Mouse (Mus musculus) hindbrain, embryonic 14.5 days (tissue): ENCODE measurements around the gene Nav2. TPM values are rescaled to one million over a fixed set of nuclear protein-coding genes. Genes with fewer than 3 reads are reported as not detected.

Source experiments
- ATAC-seq: fragments of 200-750 bp; cut with Nextera tagmentation; 2 replicates; pipeline ENCODE4 v1.8.0; 2017; ENCODE audit warnings: moderate number of reproducible peaks, mild to moderate bottlenecking, moderate TSS enrichment, moderate library complexity; ENCODE audit not compliant: low FRiP score
- DNase-seq: peaks from one replicate; pipeline ENCODE4 v3.0.0-alpha.2; 2015; ENCODE audit warnings: low spot score
- H3K27ac ChIP-seq: fragments of 300-500 bp; sonication (generic); 2 replicates; pipeline ENCODE4 v1.5.1; 2014; ENCODE audit warnings: mild to moderate bottlenecking, moderate library complexity
- H3K27me3 ChIP-seq: fragments of 300-500 bp; sonication (generic); 2 replicates; pipeline ENCODE4 v1.6.1; 2014; ENCODE audit warnings: mild to moderate bottlenecking, low read length, mixed read lengths; ENCODE audit not compliant: control insufficient read depth, insufficient read depth
- H3K36me3 ChIP-seq: fragments of 300-500 bp; sonication (generic); replicated peaks from 2 replicates; pipeline ENCODE4 v1.6.1; 2014; ENCODE audit not compliant: control insufficient read depth, insufficient read depth
- H3K4me1 ChIP-seq: fragments of 300-500 bp; sonication (generic); replicated peaks from 2 replicates; pipeline ENCODE4 v1.6.1; 2014; ENCODE audit warnings: antibody characterized with exemption, low read length, mixed read lengths; ENCODE audit not compliant: control insufficient read depth, insufficient read depth
- H3K4me2 ChIP-seq: fragments of 300-500 bp; sonication (generic); replicated peaks from 2 replicates; pipeline ENCODE4 v1.6.1; 2014; ENCODE audit warnings: mild to moderate bottlenecking, moderate library complexity
- H3K4me3 ChIP-seq: fragments of 300-500 bp; sonication (generic); replicated peaks from 2 replicates; pipeline ENCODE4 v1.5.1; 2014; ENCODE audit warnings: mild to moderate bottlenecking, low read length
- H3K9ac ChIP-seq: fragments of 300-500 bp; sonication (generic); 2 replicates; pipeline ENCODE4 v1.6.1; 2014
- H3K9me3 ChIP-seq: fragments of 300-500 bp; sonication (generic); 2 replicates; pipeline ENCODE4 v1.6.1; 2016; ENCODE audit warnings: low read length; ENCODE audit not compliant: control insufficient read depth
- WGBS: fragments of 180-500 bp; shearing (Covaris S2); extraction: QIAGEN DNeasy Blood & Tissue Kit; methylation state at CpG from one replicate; pipeline ENCODE4 v1.1.7; 2014; 5-methylcytosine and 5-hydroxymethylcytosine counted together
- polyA plus RNA-seq: library from polyadenylated mRNA; unstranded; fragments of >200 nt; fragmentation: Nextera tagmentation; extraction: Ambion mirVana; gene quantifications from 2 replicates; pipeline ENCODE4 v1.2.1, GENCODE M21; 2014

Nav2 gene
- polyA plus RNA-seq, 1 experiment from 2014 or later: 28.2 TPM

DNA sequence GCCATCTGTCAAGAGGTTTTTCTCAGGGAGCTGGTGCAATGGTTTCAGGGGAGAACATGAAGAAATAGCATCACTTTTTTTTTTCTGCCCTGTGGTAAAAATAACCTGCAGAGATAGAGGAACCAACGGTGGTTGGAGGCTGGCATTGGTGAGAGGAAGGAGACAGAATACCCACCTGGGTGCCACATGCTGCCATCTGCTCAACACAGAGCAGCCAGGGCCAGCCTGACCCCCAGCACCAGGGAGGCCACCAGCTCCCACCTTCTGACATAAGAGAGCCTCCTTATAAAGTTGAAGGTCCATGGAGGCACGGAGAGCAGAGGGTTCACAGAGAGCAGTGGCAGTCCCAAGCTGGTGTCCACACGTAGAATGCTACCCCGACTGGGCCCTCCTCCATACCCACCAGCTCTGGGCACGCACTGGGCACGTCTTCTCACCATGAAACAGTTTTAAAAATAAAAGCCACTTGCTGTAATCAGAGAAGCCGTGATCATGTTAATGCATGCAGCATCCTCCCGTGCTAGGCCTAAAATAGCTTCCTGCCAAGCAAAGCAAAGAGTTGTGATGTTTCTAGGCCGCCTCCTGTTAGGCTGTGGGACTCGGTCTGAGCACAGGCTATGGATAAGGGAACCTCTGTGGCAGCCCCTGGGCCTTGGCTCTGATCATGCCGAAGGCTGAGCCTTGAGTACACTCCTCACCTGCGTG is 359.3 kb downstream of the Nav2 start:
- Histone ChIP-seq H3K9ac (no peak overlapping the region), H3K36me3 (no peaks in the 10 kb centered on the region), H3K4me3 (no peak overlapping the region), H3K4me2 (no peak overlapping the region), H3K9me3 (no peaks in the 10 kb centered on the region), H3K27me3 (no peaks in the 10 kb centered on the region), H3K4me1 (peaks cover 11% of the 10 kb centered on the region; the same call in 1 of the 2 replicates), H3K27ac (no peak overlapping the region)
- 85% methylated on average over 12 of the region's 12 CpGs for WGBS
- ATAC-seq: no peak
- DNase-seq: no peak

- no peak overlapping the region for H3K27ac ChIP-seq
- H3K9ac ChIP-seq: no peak overlapping the region
- ATAC-seq (no peak), DNase-seq (no peak)
- no peak overlapping the region for H3K4me3 ChIP-seq
- H3K4me2 ChIP-seq: no peak overlapping the region
- H3K27me3 ChIP-seq: no peaks in the 10 kb centered on the region
- no peaks in the 10 kb centered on the region for H3K9me3 ChIP-seq
- no peaks in the 10 kb centered on the region for H3K36me3 ChIP-seq
- 69% methylated on average over 9 of the region's 9 CpGs for WGBS
- H3K4me1 ChIP-seq: peaks cover 11% of the 10 kb centered on the region; the same call in 1 of the 2 replicates
These were observed 359.9 kb downstream of the Nav2 start for GRCm38 (mm10) chr7:49268401-49268921.

DNA sequence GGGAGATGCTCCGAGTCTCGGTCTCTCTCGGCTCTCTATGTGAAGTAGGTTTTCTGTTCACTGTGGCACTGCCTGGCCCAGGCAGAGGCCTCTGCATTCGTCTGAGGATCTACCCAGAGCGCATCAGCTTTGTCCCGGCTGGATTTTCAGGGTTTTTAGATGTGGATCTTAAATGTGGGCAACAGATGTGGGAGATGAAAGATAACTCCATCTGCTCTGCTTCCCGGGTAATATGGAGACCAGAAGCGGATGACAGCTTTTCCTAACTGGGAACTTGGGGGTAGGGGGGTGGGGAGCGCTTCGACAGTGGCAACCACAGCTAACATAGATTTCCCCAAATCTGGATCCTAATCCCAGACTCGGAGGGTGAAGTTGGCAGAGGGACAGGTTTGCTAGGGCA is 362.3 kb downstream of the Nav2 start:
- ATAC-seq (no peak), DNase-seq (no peak)
- Histone ChIP-seq H3K4me1 (peaks cover 18% of the 10 kb centered on the region; the same call in 1 of the 2 replicates), H3K4me2 (no peak overlapping the region), H3K9ac (no peak overlapping the region), H3K27ac (no peak overlapping the region), H3K9me3 (no peaks in the 10 kb centered on the region), H3K36me3 (no peaks in the 10 kb centered on the region), H3K27me3 (no peaks in the 10 kb centered on the region), H3K4me3 (no peak overlapping the region)
- 76% methylated on average over 11 of the region's 11 CpGs for WGBS

DNA sequence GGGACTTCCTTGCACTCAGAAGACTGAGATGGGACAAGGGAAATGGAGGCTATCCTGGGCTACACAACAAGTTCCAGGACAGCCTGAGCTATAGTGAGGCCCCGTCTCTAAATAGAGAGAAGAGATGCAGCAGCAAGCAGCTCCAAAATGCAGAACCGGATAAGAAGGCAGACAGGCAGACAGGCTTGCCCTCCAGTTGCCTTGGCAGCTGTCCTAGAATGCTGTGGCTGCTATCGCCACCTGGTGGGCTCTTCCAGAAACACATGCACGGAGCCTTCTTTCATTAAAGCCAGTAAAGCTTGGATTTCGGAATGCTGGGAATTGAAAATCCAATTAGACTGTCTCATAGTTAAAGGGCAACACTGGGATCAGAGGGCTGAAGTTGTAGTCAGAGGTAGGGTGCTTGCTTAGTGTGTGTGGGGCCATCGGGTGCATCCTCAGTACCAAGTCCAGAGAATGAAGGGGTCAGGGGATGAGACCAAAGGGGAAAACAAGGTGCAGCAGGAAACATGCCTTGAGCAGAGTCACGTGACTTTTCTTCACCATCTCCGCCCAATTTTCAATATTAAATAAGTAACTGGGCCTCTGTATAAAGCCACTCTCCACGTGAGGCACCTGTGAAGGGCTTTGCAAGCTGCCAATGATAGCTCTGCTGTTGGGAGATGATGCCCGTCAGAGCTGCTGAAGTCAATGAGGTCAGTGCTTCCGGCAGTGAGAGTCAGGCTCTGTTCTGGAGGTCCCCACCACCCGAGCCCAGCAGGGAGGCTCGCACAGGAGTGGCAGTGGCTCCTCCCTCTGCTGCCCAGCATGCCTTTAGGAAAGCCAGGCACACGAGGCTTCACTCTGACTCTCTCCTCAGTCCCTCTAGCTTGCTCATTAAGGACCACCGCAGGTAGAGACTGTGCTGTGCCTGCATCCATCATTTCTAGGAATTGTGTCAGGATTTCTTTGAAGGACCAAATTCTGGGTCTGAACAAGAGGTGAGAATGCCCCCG is 364.2 kb downstream of the Nav2 start:
- ATAC-seq: peak; percentile 37
- H3K4me2 ChIP-seq: no peak overlapping the region; the same call in 1 of the 2 replicates
- H3K9me3 ChIP-seq: no peaks in the 10 kb centered on the region
- peak; percentile 94 for DNase-seq
- H3K4me1 ChIP-seq: peaks cover 18% of the 10 kb centered on the region; the same call in 1 of the 2 replicates
- no peak overlapping the region for H3K4me3 ChIP-seq
- whole genome bisulfite sequencing: 18% methylated on average over 16 of the region's 16 CpGs
- no peak overlapping the region for H3K9ac ChIP-seq
- no peaks in the 10 kb centered on the region for H3K27me3 ChIP-seq
- H3K36me3 ChIP-seq: no peaks in the 10 kb centered on the region
- no peak overlapping the region for H3K27ac ChIP-seq

DNA sequence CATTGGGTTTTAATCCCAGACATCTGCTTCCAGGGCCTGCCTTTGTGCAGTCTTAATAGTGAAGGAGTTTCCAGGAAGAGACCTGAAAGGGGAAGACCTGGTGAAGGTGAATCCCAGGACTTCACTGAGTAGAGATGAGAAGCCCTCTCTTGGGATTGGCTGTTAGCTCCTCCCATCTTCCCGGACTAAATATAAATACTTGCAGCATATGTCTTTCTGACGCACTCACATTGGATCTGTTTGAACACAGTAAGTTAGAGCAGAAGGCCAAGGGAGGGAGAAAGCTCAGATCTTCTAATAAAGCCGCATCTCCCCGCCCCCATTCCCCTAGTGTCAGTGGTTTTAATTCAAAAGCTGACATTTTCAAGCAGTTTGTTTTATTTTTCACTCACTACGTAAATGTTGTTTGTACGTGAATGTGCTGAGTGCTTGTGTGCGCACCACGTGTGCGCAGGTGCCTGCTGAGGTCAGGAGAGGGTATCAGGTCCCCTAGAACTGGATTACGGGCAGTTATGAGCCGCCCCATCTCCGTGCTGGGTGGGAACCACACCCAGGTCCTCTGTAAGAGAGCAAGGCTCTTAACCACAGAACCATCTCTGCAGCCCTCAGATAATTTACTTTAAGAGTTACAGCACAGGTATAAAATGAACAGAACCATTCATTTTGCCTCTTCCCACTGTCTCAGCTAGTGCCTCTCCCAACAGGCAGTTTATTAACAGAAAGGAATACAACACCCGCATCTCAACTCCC is 365.6 kb downstream of the Nav2 start:
- Histone ChIP-seq H3K9me3 (no peaks in the 10 kb centered on the region), H3K4me2 (no peak overlapping the region), H3K36me3 (no peaks in the 10 kb centered on the region), H3K27ac (no peak overlapping the region), H3K27me3 (no peaks in the 10 kb centered on the region), H3K4me3 (no peak overlapping the region), H3K9ac (no peak overlapping the region), H3K4me1 (peaks cover 13% of the 10 kb centered on the region; the same call in 1 of the 2 replicates)
- 88% methylated on average over 13 of the region's 13 CpGs for WGBS
- DNase-seq (no peak), ATAC-seq (no peak)

DNA sequence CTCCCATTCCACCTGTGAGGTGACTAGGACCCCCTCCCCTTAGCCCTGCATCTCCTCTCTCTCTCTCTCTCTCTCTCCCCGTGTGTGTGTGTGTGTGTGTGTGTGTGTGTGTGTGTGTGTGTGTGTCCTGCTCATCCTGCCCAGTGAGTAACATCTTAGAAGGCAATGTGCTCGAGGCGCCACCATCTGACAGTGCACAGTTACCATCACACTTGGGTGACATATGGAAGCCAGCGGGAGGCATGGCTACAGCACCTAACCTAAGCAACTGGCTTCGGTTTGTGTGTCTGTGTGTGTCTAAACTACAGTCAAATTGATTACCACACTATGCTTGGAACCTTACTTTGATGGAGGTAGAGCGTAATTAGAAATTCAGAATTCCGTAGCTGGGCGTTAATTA is 366.2 kb downstream of the Nav2 start:
- H3K9ac ChIP-seq: no peak overlapping the region
- H3K4me3 ChIP-seq: no peak overlapping the region
- H3K27ac ChIP-seq: no peak overlapping the region
- H3K27me3 ChIP-seq: no peaks in the 10 kb centered on the region
- DNase-seq: no peak
- no peak overlapping the region for H3K4me2 ChIP-seq
- ATAC-seq: no peak
- no peaks in the 10 kb centered on the region for H3K9me3 ChIP-seq
- H3K4me1 ChIP-seq: peaks cover 13% of the 10 kb centered on the region; the same call in 1 of the 2 replicates
- H3K36me3 ChIP-seq: no peaks in the 10 kb centered on the region
- WGBS: 65% methylated on average over 8 of the region's 8 CpGs

DNA sequence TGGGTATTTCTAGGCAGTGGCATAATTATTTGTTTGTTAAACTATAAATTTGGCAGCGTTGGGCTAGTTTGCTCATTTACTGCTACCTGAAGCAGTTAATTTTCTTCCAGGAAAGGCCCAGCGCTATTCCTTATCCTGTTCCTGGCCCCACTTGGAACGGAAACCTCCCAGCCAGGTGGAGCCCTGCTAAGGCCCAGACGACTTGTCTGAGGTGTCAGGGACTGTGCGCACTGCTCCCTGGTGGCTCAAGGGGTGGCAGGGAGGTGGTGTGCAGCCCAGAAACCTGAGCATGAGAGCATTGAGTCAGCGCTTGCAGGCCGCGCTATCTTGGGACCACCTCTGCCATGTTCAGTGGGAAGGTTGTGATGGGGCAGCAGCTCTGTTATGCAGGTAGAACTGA is 367.6 kb downstream of the Nav2 start:
- WGBS: 82% methylated on average over 8 of the region's 8 CpGs
- no peaks in the 10 kb centered on the region for H3K9me3 ChIP-seq

DNA sequence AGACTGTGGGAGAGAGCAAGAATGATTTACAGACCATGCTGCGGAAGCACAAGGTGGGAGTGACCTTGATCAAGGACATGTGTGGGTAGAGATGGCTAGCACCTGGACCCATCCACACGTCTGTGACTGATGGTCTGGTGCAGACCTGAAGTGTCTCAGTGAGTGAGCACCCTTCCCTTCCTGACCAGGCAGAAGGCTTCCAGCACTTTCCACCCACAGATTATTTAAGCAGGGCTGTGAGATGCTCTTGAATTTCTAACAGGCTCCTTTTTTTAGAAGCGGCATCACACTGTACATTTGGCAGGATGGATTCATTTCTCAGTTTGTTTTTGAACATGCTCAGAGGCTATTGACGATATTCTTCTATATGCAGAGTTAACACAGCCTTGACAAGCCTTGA is 369.2 kb downstream of the Nav2 start:
- 87% methylated on average over 4 of the region's 4 CpGs for WGBS
- Histone ChIP-seq H3K9ac (no peak overlapping the region), H3K36me3 (no peaks in the 10 kb centered on the region), H3K27ac (no peak overlapping the region), H3K9me3 (no peaks in the 10 kb centered on the region), H3K4me2 (no peak overlapping the region), H3K4me1 (peaks cover 11% of the 10 kb centered on the region; the same call in 1 of the 2 replicates), H3K4me3 (no peak overlapping the region), H3K27me3 (no peaks in the 10 kb centered on the region)
- no peak for ATAC-seq
- no peak for DNase-seq

More for the DNA sequence above, 367.6 kb downstream of the Nav2 start:
- H3K27ac ChIP-seq: no peak overlapping the region; the same call in 1 of the 2 replicates
- H3K4me3 ChIP-seq: no peak overlapping the region
- DNase-seq: no peak
- no peak overlapping the region for H3K9ac ChIP-seq
- H3K4me1 ChIP-seq: peaks cover 13% of the 10 kb centered on the region; the same call in 1 of the 2 replicates
- H3K27me3 ChIP-seq: no peaks in the 10 kb centered on the region
- ATAC-seq: no peak
- H3K4me2 ChIP-seq: no peak overlapping the region
- H3K36me3 ChIP-seq: no peaks in the 10 kb centered on the region
